In genomic region chrX:111696356-111697282, GRCm38 (mm10) we compare ENCODE assay signal across 8 mouse cellular contexts. TPM values are rescaled to one million over a fixed set of nuclear protein-coding genes. Genes with fewer than 3 reads are reported as not detected.
DNase-seq lines count a peak whose midpoint lies in the region; ATAC-seq and TF ChIP-seq lines count a peak whose summit lies in the region.

TSS of gene Hdx (minus strand) at chrX:111697079.

- H3K9ac ChIP-seq in limb, embryonic 11.5 days (ENCODE audit: low read length), result peak within 1 kb of the TSS; percentile 53
- peak within 1 kb of the TSS; percentile 51 for H3K9ac ChIP-seq in midbrain, embryonic 14.5 days (replicated peaks; ENCODE audit: low read length)
- peak within 1 kb of the TSS; percentile 45 for H3K9ac ChIP-seq in stomach, postnatal 0 days (ENCODE audit: low read length)

- TF ChIP-seq CTCF in embryonic fibroblast, embryonic 13.5 days (IDR thresholded peaks at IDR 0.05; ENCODE audit: borderline replicate concordance, insufficient read depth, low read length), result no peak
- peak; percentile 27; the same call in 1 of the 2 replicates for TF ChIP-seq CTCF in stomach, postnatal 0 days (IDR thresholded peaks at IDR 0.05; ENCODE audit: low read depth)

- H3K4me2 ChIP-seq in limb, embryonic 11.5 days (ENCODE audit: low read depth, severe bottlenecking), result peak within 1 kb of the TSS; percentile 40
- H3K4me2 ChIP-seq in midbrain, embryonic 14.5 days (ENCODE audit: low read length), result peak within 1 kb of the TSS; percentile 52
- H3K4me2 ChIP-seq in stomach, postnatal 0 days (replicated peaks; ENCODE audit: low read depth), result peak within 1 kb of the TSS; percentile 51

- peak within 1 kb of the TSS; percentile 44 for H3K27ac ChIP-seq in embryonic fibroblast, embryonic 13.5 days (ENCODE audit: insufficient read depth, low read length)
- peak within 1 kb of the TSS; percentile 84 for H3K27ac ChIP-seq in heart, embryonic 10.5 days
- H3K27ac ChIP-seq in limb, embryonic 11.5 days (replicated peaks; ENCODE audit: low read depth, low read length), result no peak within 1 kb of the TSS
- peak within 1 kb of the TSS; percentile 84 for H3K27ac ChIP-seq in midbrain, embryonic 14.5 days (replicated peaks; ENCODE audit: low read depth, low read length)
- peak within 1 kb of the TSS; percentile 40; the same call in 1 of the 2 replicates for H3K27ac ChIP-seq in stomach, postnatal 0 days (replicated peaks)

- TF ChIP-seq EP300 in stomach, postnatal 0 days (optimal IDR thresholded peaks at IDR 0.05), result no peak

- no peaks in the 10 kb centered on the region for H3K27me3 ChIP-seq in heart, embryonic 10.5 days (ENCODE audit: insufficient read depth, poor library complexity, severe bottlenecking)
- no peaks in the 10 kb centered on the region for H3K27me3 ChIP-seq in limb, embryonic 11.5 days (ENCODE audit: control insufficient read depth, insufficient read depth, low read length)
- no peaks in the 10 kb centered on the region for H3K27me3 ChIP-seq in midbrain, embryonic 14.5 days (ENCODE audit: control insufficient read depth, insufficient read depth, low read length)
- no peaks in the 10 kb centered on the region for H3K27me3 ChIP-seq in stomach, postnatal 0 days (ENCODE audit: control insufficient read depth, insufficient read depth, low read length)

- TF ChIP-seq POLR2A in embryonic fibroblast, embryonic 13.5 days (IDR thresholded peaks at IDR 0.05; ENCODE audit: low read depth, low read length), result peak; percentile 42; the same call in 1 of the 2 replicates

- no peaks in the 10 kb centered on the region for H3K4me1 ChIP-seq in embryonic fibroblast, embryonic 13.5 days (ENCODE audit: control insufficient read depth, insufficient read depth, low read length)
- no peaks in the 10 kb centered on the region for H3K4me1 ChIP-seq in heart, embryonic 10.5 days
- no peaks in the 10 kb centered on the region for H3K4me1 ChIP-seq in limb, embryonic 11.5 days (ENCODE audit: control insufficient read depth, insufficient read depth, low read length)
- H3K4me1 ChIP-seq in midbrain, embryonic 14.5 days (ENCODE audit: control insufficient read depth, insufficient read depth, low read length), result no peaks in the 10 kb centered on the region
- no peaks in the 10 kb centered on the region for H3K4me1 ChIP-seq in stomach, postnatal 0 days (replicated peaks; ENCODE audit: control insufficient read depth, insufficient read depth)

- no peaks in the 10 kb centered on the region for H3K36me3 ChIP-seq in heart, embryonic 10.5 days
- no peaks in the 10 kb centered on the region for H3K36me3 ChIP-seq in limb, embryonic 11.5 days (ENCODE audit: control insufficient read depth, insufficient read depth, low read length)
- H3K36me3 ChIP-seq in midbrain, embryonic 14.5 days (ENCODE audit: control insufficient read depth, insufficient read depth, low read length), result no peaks in the 10 kb centered on the region
- no peaks in the 10 kb centered on the region for H3K36me3 ChIP-seq in stomach, postnatal 0 days (ENCODE audit: control insufficient read depth, insufficient read depth, low read length)

- peak within 1 kb of the TSS; percentile 84 for H3K4me3 ChIP-seq in embryonic fibroblast, embryonic 13.5 days (ENCODE audit: insufficient read depth, low read length)
- H3K4me3 ChIP-seq in heart, embryonic 10.5 days, result peak within 1 kb of the TSS; percentile 63
- peak within 1 kb of the TSS; percentile 43 for H3K4me3 ChIP-seq in limb, embryonic 11.5 days (ENCODE audit: low read depth, low read length)
- H3K4me3 ChIP-seq in midbrain, embryonic 14.5 days (replicated peaks; ENCODE audit: low read depth, low read length), result peak within 1 kb of the TSS; percentile 46
- H3K4me3 ChIP-seq in stomach, postnatal 0 days (ENCODE audit: low read depth, low read length), result peak within 1 kb of the TSS; percentile 42

- DNase-seq in thymus, postnatal 4 days, result peak; percentile 14
- DNase-seq in thymus, postnatal 0 days (ENCODE audit: low spot score), result no peak
- peak; percentile 76 for DNase-seq in heart, embryonic 10.5 days (ENCODE audit: low spot score)
- DNase-seq in kidney, adult 9 months, result peak; percentile 35
- peak; percentile 73 for DNase-seq in limb, embryonic 11.5 days (ENCODE audit: low spot score)
- DNase-seq in midbrain, embryonic 14.5 days, result peak; percentile 92
- DNase-seq in stomach, postnatal 0 days (ENCODE audit: low spot score), result peak; percentile 32

- peak; percentile 86 for ATAC-seq in limb, embryonic 11.5 days (ENCODE audit: insufficient number of reproducible peaks, low FRiP score, low TSS enrichment, low read depth)
- peak; percentile 91 for ATAC-seq in midbrain, embryonic 14.5 days (ENCODE audit: low FRiP score, low TSS enrichment)
- peak; percentile 59; the same call in 1 of the 2 replicates for ATAC-seq in stomach, postnatal 0 days (ENCODE audit: low FRiP score, low TSS enrichment)

- 10% methylated on average over 26 of the region's 26 CpGs for WGBS in heart, embryonic 10.5 days
- 17% methylated on average over 26 of the region's 26 CpGs for WGBS in limb, embryonic 11.5 days
- WGBS in midbrain, embryonic 14.5 days, result 18% methylated on average over 26 of the region's 26 CpGs
- 20% methylated on average over 26 of the region's 26 CpGs for WGBS in stomach, postnatal 0 days

- H3K9me3 ChIP-seq in heart, embryonic 10.5 days, result no peaks in the 10 kb centered on the region
- H3K9me3 ChIP-seq in limb, embryonic 11.5 days (ENCODE audit: control insufficient read depth, low read length), result no peaks in the 10 kb centered on the region
- no peaks in the 10 kb centered on the region for H3K9me3 ChIP-seq in midbrain, embryonic 14.5 days (ENCODE audit: control insufficient read depth, low read length)
- no peaks in the 10 kb centered on the region for H3K9me3 ChIP-seq in stomach, postnatal 0 days (ENCODE audit: control insufficient read depth, low read length)

RNA-seq across cellular contexts. Expression of gene Hdx, which starts in this region (rescaled TPM):
- 0.10 and 0.12 TPM in 2 replicates for polyA plus RNA-seq in thymus, postnatal 0 days (2015; fragmentation: Nextera tagmentation; extraction: Ambion mirVana)
- 2.8 and 3.1 TPM in 2 replicates for polyA plus RNA-seq in embryonic fibroblast, embryonic 13.5 days (2011; ENCODE audit: insufficient read length, low read depth, missing spikeins)
- polyA plus RNA-seq in heart, embryonic 10.5 days (2016; fragmentation: Nextera tagmentation; extraction: Ambion mirVana), result 1.0 and 1.2 TPM in 2 replicates
- 1.9 and 2.1 TPM in 2 replicates for polyA plus RNA-seq in limb, embryonic 11.5 days (2014; fragmentation: Nextera tagmentation; extraction: Ambion mirVana)
- 2.5 and 2.6 TPM in 2 replicates for polyA plus RNA-seq in midbrain, embryonic 14.5 days (2014; fragmentation: Nextera tagmentation; extraction: Ambion mirVana)
- 0.13 and 0.18 TPM in 2 replicates for polyA plus RNA-seq in stomach, postnatal 0 days (2015; fragmentation: Nextera tagmentation; extraction: Ambion mirVana)

Comparison
In these comparisons a context has a peak if more than half of its experiments do, and no peak if none do; other contexts are left out.
1. Peak in DNase-seq, ATAC-seq, H3K4me3 ChIP-seq, H3K27ac ChIP-seq, H3K9ac ChIP-seq and H3K4me2 ChIP-seq in stomach, postnatal 0 days; RNA of the gene not detected or under 1 TPM.